Mouse (Mus musculus): Measurements from ENCODE around the gene Nmnat2. TPM values are rescaled to one million over a fixed set of nuclear protein-coding genes. Genes with fewer than 3 reads are reported as not detected.

The Nmnat2 gene
- total and polyA plus RNA-seq, 3 experiments: 1.3 to 2.8 TPM; not detected in 1

- H3K79me2 ChIP-seq (ENCODE audit: control insufficient read depth, insufficient read depth, low read length, poor library complexity): no peaks in the 10 kb centered on the region
- H3K27ac ChIP-seq (ENCODE audit: control insufficient read depth, low read depth, low read length): no peak overlapping the region
- no peaks in the 10 kb centered on the region for H3K4me1 ChIP-seq (ENCODE audit: control insufficient read depth in 1 of 2, insufficient read depth in 2 of 2, low read length in 2 of 2)
- no peak for DNase-seq (ENCODE audit: low read depth, low spot score)
- peaks cover 0 to 2% of the 10 kb centered on the region in 2 experiments; a peak in 2 of 4 replicates for H3K27me3 ChIP-seq (ENCODE audit: control insufficient read depth in 1 of 2, insufficient read depth in 2 of 2, low read length in 2 of 2)
- H3K9me3 ChIP-seq (replicated peaks; ENCODE audit: insufficient read depth, low read length): no peaks in the 10 kb centered on the region
- no peak overlapping the region for H3K9ac ChIP-seq (ENCODE audit: control insufficient read depth, low read depth, low read length, poor library complexity, severe bottlenecking)
- TF ChIP-seq POLR2A (IDR thresholded peaks at IDR 0.05; ENCODE audit: control insufficient read depth in 1 of 2, insufficient read depth in 1 of 2, low read depth in 1 of 2, low read length in 2 of 2, poor library complexity in 1 of 2) (no peak), ZKSCAN1 (IDR thresholded peaks at IDR 0.05; ENCODE audit: low read depth, low read length) (no peak), ZC3H11A (IDR thresholded peaks at IDR 0.05; ENCODE audit: low read depth, low read length) (no peak), GATA1 (IDR thresholded peaks at IDR 0.05; ENCODE audit: low read depth, low read length) (no peak), TCF12 (IDR thresholded peaks at IDR 0.05; ENCODE audit: low read depth, low read length) (no peak)
- no peaks in the 10 kb centered on the region for H3K36me3 ChIP-seq (ENCODE audit: control insufficient read depth in 1 of 2, insufficient read depth in 2 of 2, low read length in 2 of 2)
- no peak overlapping the region for H3K4me3 ChIP-seq (ENCODE audit: control insufficient read depth in 1 of 2, insufficient read depth in 1 of 2, low read depth in 2 of 2, low read length in 2 of 2)
Observed at GRCm38 (mm10) chr1:152972957-152973356, 18.2 kb downstream of the Nmnat2 start.

GRCm38 (mm10) chr1:152973421-152973820 is 18.6 kb downstream of the Nmnat2 start:
- no peaks in the 10 kb centered on the region for H3K79me2 ChIP-seq (ENCODE audit: control insufficient read depth, insufficient read depth, low read length, poor library complexity)
- H3K36me3 ChIP-seq (ENCODE audit: control insufficient read depth in 1 of 2, insufficient read depth in 2 of 2, low read length in 2 of 2): no peaks in the 10 kb centered on the region
- H3K9me3 ChIP-seq (replicated peaks; ENCODE audit: insufficient read depth, low read length): no peaks in the 10 kb centered on the region
- no peak for DNase-seq (ENCODE audit: low read depth, low spot score)
- H3K27me3 ChIP-seq (ENCODE audit: control insufficient read depth in 1 of 2, insufficient read depth in 2 of 2, low read length in 2 of 2): no peaks in the 10 kb centered on the region; a peak in 1 of 4 replicates
- TF ChIP-seq MAZ (IDR thresholded peaks at IDR 0.05; ENCODE audit: low read depth, low read length): no peak
- TF ChIP-seq EP300 (IDR thresholded peaks at IDR 0.05; ENCODE audit: low read depth in 1 of 2, low read length in 2 of 2): no peak
- TF ChIP-seq ZC3H11A (IDR thresholded peaks at IDR 0.05; ENCODE audit: low read depth, low read length): no peak
- no peak for TF ChIP-seq TBP (IDR thresholded peaks at IDR 0.05; ENCODE audit: low read depth, low read length)
- no peak for TF ChIP-seq CTCF (IDR thresholded peaks at IDR 0.05 in 2 of 3, conservative IDR thresholded peaks at IDR 0.05 in 1 of 3; ENCODE audit: control insufficient read depth in 1 of 3, insufficient read depth in 1 of 3, low read depth in 2 of 3, low read length in 3 of 3, poor library complexity in 1 of 3, severe bottlenecking in 1 of 3)
- TF ChIP-seq MEF2A (IDR thresholded peaks at IDR 0.05; ENCODE audit: extremely low read depth, insufficient replicate concordance, low read depth, low read length, poor library complexity, severe bottlenecking): no peak
- no peaks in the 10 kb centered on the region for H3K4me1 ChIP-seq (ENCODE audit: control insufficient read depth in 1 of 2, insufficient read depth in 2 of 2, low read length in 2 of 2)
- no peak overlapping the region for H3K4me3 ChIP-seq (ENCODE audit: control insufficient read depth in 1 of 2, insufficient read depth in 1 of 2, low read depth in 2 of 2, low read length in 2 of 2)
- H3K27ac ChIP-seq (ENCODE audit: control insufficient read depth, low read depth, low read length): no peak overlapping the region
- no peak overlapping the region for H3K9ac ChIP-seq (ENCODE audit: control insufficient read depth, low read depth, low read length, poor library complexity, severe bottlenecking)

- no peak for TF ChIP-seq JUND (IDR thresholded peaks at IDR 0.05; ENCODE audit: low read depth, low read length)
- Histone ChIP-seq H3K36me3 (ENCODE audit: control insufficient read depth in 1 of 2, insufficient read depth in 2 of 2, low read length in 2 of 2) (no peaks in the 10 kb centered on the region), H3K9ac (ENCODE audit: control insufficient read depth, low read depth, low read length, poor library complexity, severe bottlenecking) (no peak overlapping the region), H3K79me2 (ENCODE audit: control insufficient read depth, insufficient read depth, low read length, poor library complexity) (no peaks in the 10 kb centered on the region), H3K4me1 (ENCODE audit: control insufficient read depth in 1 of 2, insufficient read depth in 2 of 2, low read length in 2 of 2) (no peaks in the 10 kb centered on the region), H3K27ac (ENCODE audit: control insufficient read depth, low read depth, low read length) (no peak overlapping the region), H3K9me3 (replicated peaks; ENCODE audit: insufficient read depth, low read length) (no peaks in the 10 kb centered on the region), H3K27me3 (ENCODE audit: control insufficient read depth in 1 of 2, insufficient read depth in 2 of 2, low read length in 2 of 2) (no peaks in the 10 kb centered on the region; a peak in 1 of 4 replicates), H3K4me3 (ENCODE audit: control insufficient read depth in 1 of 2, insufficient read depth in 1 of 2, low read depth in 2 of 2, low read length in 2 of 2) (no peak overlapping the region)
- DNase-seq (ENCODE audit: low read depth, low spot score): no peak
Observed at GRCm38 (mm10) chr1:152973861-152974260, 19.1 kb downstream of the Nmnat2 start.

All from MEL (cell line).